Mouse (Mus musculus): ENCODE data around the gene Ofcc1.

Gene Ofcc1

GRCm38 (mm10) chr13:40361288-40361687 lies at the start of gene Ofcc1:
Gene Ofcc1, minus strand, starts transcription at chr13:40361450.
- DNase-seq (ENCODE audit: extremely low spot score), result no peak

- DNase-seq (ENCODE audit: extremely low spot score), result no peak
These were observed 28.9 kb upstream of the Ofcc1 start for GRCm38 (mm10) chr13:40390120-40390519.

- DNase-seq (ENCODE audit: extremely low spot score), result no peak
These were observed 26.2 kb upstream of the Ofcc1 start for GRCm38 (mm10) chr13:40387446-40387845.

GRCm38 (mm10) chr13:40384962-40385361 lies 23.7 kb upstream of the Ofcc1 start:
- DNase-seq (ENCODE audit: extremely low spot score), result peak; percentile 31

- no peak for DNase-seq (ENCODE audit: extremely low spot score)
These were observed 15.5 kb upstream of the Ofcc1 start for GRCm38 (mm10) chr13:40376773-40377172.

- no peak for DNase-seq (ENCODE audit: extremely low spot score)
These were observed 5.5 kb upstream of the Ofcc1 start for GRCm38 (mm10) chr13:40366762-40367161.

GRCm38 (mm10) chr13:40364855-40365254 lies 3.6 kb upstream of the Ofcc1 start:
- DNase-seq (ENCODE audit: extremely low spot score), result no peak

GRCm38 (mm10) chr13:40360692-40361091 lies 558 bp downstream of the Ofcc1 start:
- peak; percentile 14 for DNase-seq (ENCODE audit: extremely low spot score)

GRCm38 (mm10) chr13:40347045-40347444 lies 14.2 kb downstream of the Ofcc1 start:
- no peak for DNase-seq (ENCODE audit: extremely low spot score)

- no peak for DNase-seq (ENCODE audit: extremely low spot score)
These were observed 37.9 kb downstream of the Ofcc1 start for GRCm38 (mm10) chr13:40323301-40323700.

- no peak for DNase-seq (ENCODE audit: extremely low spot score)
These were observed 40.3 kb downstream of the Ofcc1 start for GRCm38 (mm10) chr13:40320814-40321525.

GRCm38 (mm10) chr13:40317731-40318130 lies 43.5 kb downstream of the Ofcc1 start:
- DNase-seq (ENCODE audit: extremely low spot score), result no peak

GRCm38 (mm10) chr13:40315158-40315792 lies 46.0 kb downstream of the Ofcc1 start:
- DNase-seq (ENCODE audit: extremely low spot score), result no peak

GRCm38 (mm10) chr13:40292891-40293290 lies 68.4 kb downstream of the Ofcc1 start:
- no peak for DNase-seq (ENCODE audit: extremely low spot score)

GRCm38 (mm10) chr13:40290846-40291245 lies 70.4 kb downstream of the Ofcc1 start:
- DNase-seq (ENCODE audit: extremely low spot score), result no peak

GRCm38 (mm10) chr13:40288650-40289049 lies 72.6 kb downstream of the Ofcc1 start:
- no peak for DNase-seq (ENCODE audit: extremely low spot score)

- DNase-seq (ENCODE audit: extremely low spot score), result peak; percentile 39
These were observed 73.8 kb downstream of the Ofcc1 start for GRCm38 (mm10) chr13:40287266-40288002.

GRCm38 (mm10) chr13:40285234-40285791 lies 75.9 kb downstream of the Ofcc1 start:
- DNase-seq (ENCODE audit: extremely low spot score), result no peak

- no peak for DNase-seq (ENCODE audit: extremely low spot score)
These were observed 80.6 kb downstream of the Ofcc1 start for GRCm38 (mm10) chr13:40280616-40281015.

GRCm38 (mm10) chr13:40267546-40267945 lies 93.7 kb downstream of the Ofcc1 start:
- no peak for DNase-seq (ENCODE audit: extremely low spot score)

GRCm38 (mm10) chr13:40263087-40263807 lies 98.0 kb downstream of the Ofcc1 start:
- no peak for DNase-seq (ENCODE audit: extremely low spot score)

- no peak for DNase-seq (ENCODE audit: extremely low spot score)
These were observed 102.5 kb downstream of the Ofcc1 start for GRCm38 (mm10) chr13:40258757-40259156.
